Mouse (Mus musculus) heart, embryonic 14.5 days (tissue): ENCODE data around the gene Snip1. TPM values are rescaled to one million over a fixed set of nuclear protein-coding genes. Genes with fewer than 3 reads are reported as not detected.

Experiments
- ATAC-seq: fragments of 200-750 bp; cut with Nextera tagmentation; 2 replicates; pipeline ENCODE4 v1.8.0; 2017; ENCODE audit warnings: low read depth, moderate TSS enrichment; ENCODE audit not compliant: insufficient number of reproducible peaks, insufficient read depth, low FRiP score
- H3K27ac ChIP-seq, 2 experiments: fragments of 200-500 bp in 1 of 2; fragments of 300-500 bp in 1 of 2; sonication (generic) in 1 of 2; replicated peaks in 1 of 2; 2 replicates each; pipeline ENCODE4 v1.5.1; 2012 to 2014; ENCODE audit warnings: low read depth in 2 of 2, low read length in 2 of 2, control low read depth in 1 of 2, mild to moderate bottlenecking in 1 of 2, mixed read lengths in 1 of 2; ENCODE audit not compliant: control insufficient read depth in 1 of 2, insufficient read depth in 1 of 2
- H3K27me3 ChIP-seq: fragments of 300-500 bp; sonication (generic); 2 replicates; pipeline ENCODE4 v1.6.1; 2014; ENCODE audit warnings: mild to moderate bottlenecking, low read length, control low read depth; ENCODE audit not compliant: control insufficient read depth, insufficient read depth
- H3K36me3 ChIP-seq: fragments of 300-500 bp; sonication (generic); 2 replicates; pipeline ENCODE4 v1.6.1; 2014; ENCODE audit warnings: mild to moderate bottlenecking, control low read depth, low read length, mixed read lengths; ENCODE audit not compliant: control insufficient read depth, insufficient read depth
- H3K4me1 ChIP-seq, 2 experiments: fragments of 200-500 bp in 1 of 2; fragments of 300-500 bp in 1 of 2; sonication (generic) in 1 of 2; 2 replicates each; pipeline ENCODE4 v1.6.1; 2012 to 2014; ENCODE audit warnings: low read length in 2 of 2, control low read depth in 1 of 2, mixed read lengths in 1 of 2; ENCODE audit not compliant: control insufficient read depth in 2 of 2, insufficient read depth in 2 of 2
- H3K4me2 ChIP-seq: fragments of 300-500 bp; sonication (generic); 2 replicates; pipeline ENCODE4 v1.6.1; 2014; ENCODE audit warnings: mild to moderate bottlenecking, low read length
- H3K4me3 ChIP-seq, 2 experiments: fragments of 200-500 bp in 1 of 2; fragments of 300-500 bp in 1 of 2; sonication (generic) in 1 of 2; 2 replicates each; pipeline ENCODE4 v1.5.1; 2012 to 2014; ENCODE audit warnings: low read length in 2 of 2, mild to moderate bottlenecking in 2 of 2, control low read depth in 1 of 2, low read depth in 1 of 2, moderate library complexity in 1 of 2; ENCODE audit not compliant: control insufficient read depth in 1 of 2, insufficient read depth in 1 of 2
- H3K9ac ChIP-seq: fragments of 300-500 bp; sonication (generic); 2 replicates; pipeline ENCODE4 v1.6.1; 2014; ENCODE audit warnings: mild to moderate bottlenecking, low read length
- H3K9me3 ChIP-seq: fragments of 300-500 bp; sonication (generic); 2 replicates; pipeline ENCODE4 v1.6.1; 2016; ENCODE audit warnings: low read length, control low read depth; ENCODE audit not compliant: control insufficient read depth
- WGBS: fragments of 180-500 bp; shearing (Covaris S2); extraction: QIAGEN DNeasy Blood & Tissue Kit; methylation state at CpG from one replicate; pipeline ENCODE4 v1.1.7; 2014; 5-methylcytosine and 5-hydroxymethylcytosine counted together
- polyA plus RNA-seq: library from polyadenylated mRNA; unstranded; fragments of >200 nt; fragmentation: Nextera tagmentation; extraction: Ambion mirVana; gene quantifications from 2 replicates; pipeline ENCODE4 v1.2.1, GENCODE M21; 2014

The Snip1 gene
- polyA plus RNA-seq, 1 experiment from 2014 or later: 19.3 TPM

- 91% methylated on average over 2 of the region's 2 CpGs for WGBS
- Histone ChIP-seq H3K36me3 (peaks cover 31% of the 10 kb centered on the region), H3K4me3 (no peak overlapping the region), H3K27me3 (no peaks in the 10 kb centered on the region), H3K27ac (no peak overlapping the region), H3K9ac (no peak overlapping the region), H3K4me2 (no peak overlapping the region), H3K4me1 (no peaks in the 10 kb centered on the region), H3K9me3 (no peaks in the 10 kb centered on the region)
- ATAC-seq: no peak
These were observed 12.2 kb downstream of the Snip1 start for GRCm38 (mm10) chr4:125078698-125079097.

GRCm38 (mm10) chr4:125084403-125085345 lies 18.2 kb downstream of the Snip1 start, which contains the start of gene Meaf6:
Gene Meaf6 (plus strand): TSS chr4:125085134.
- peak within 1 kb of the TSS; percentile 89 for H3K9ac ChIP-seq
- ATAC-seq: peak; percentile 85
- H3K27me3 ChIP-seq: no peaks in the 10 kb centered on the region
- H3K4me3 ChIP-seq: peak within 1 kb of the TSS; percentile 87 to 93
- H3K9me3 ChIP-seq: no peaks in the 10 kb centered on the region
- peak within 1 kb of the TSS; percentile 95 for H3K4me2 ChIP-seq
- H3K27ac ChIP-seq: peak within 1 kb of the TSS; percentile 96
- H3K36me3 ChIP-seq: peaks cover 34% of the 10 kb centered on the region
- H3K4me1 ChIP-seq: peaks cover 4 to 13% of the 10 kb centered on the region in 2 experiments; a peak in 3 of 4 replicates
- 2% methylated on average over 63 of the region's 63 CpGs for WGBS

GRCm38 (mm10) chr4:125085346-125085841 lies 18.9 kb downstream of the Snip1 start:
- Histone ChIP-seq H3K4me1 (peaks cover 4 to 13% of the 10 kb centered on the region in 2 experiments; a peak in 3 of 4 replicates), H3K36me3 (peaks cover 41% of the 10 kb centered on the region), H3K4me3 (peak overlapping the region; percentile 87 to 93), H3K4me2 (peak overlapping the region; percentile 95), H3K9ac (peak overlapping the region; percentile 89), H3K9me3 (no peaks in the 10 kb centered on the region), H3K27ac (peak overlapping the region; percentile 96), H3K27me3 (no peaks in the 10 kb centered on the region)
- under 1% methylated on average over 45 of the region's 45 CpGs for WGBS
- peak; percentile 86 for ATAC-seq

GRCm38 (mm10) chr4:125093031-125093430 lies 26.6 kb downstream of the Snip1 start:
- H3K27ac ChIP-seq: no peak overlapping the region
- peaks cover 56% of the 10 kb centered on the region for H3K36me3 ChIP-seq
- ATAC-seq: no peak
- H3K9ac ChIP-seq: no peak overlapping the region
- WGBS: 87% methylated on average over 5 of the region's 5 CpGs
- H3K9me3 ChIP-seq: no peaks in the 10 kb centered on the region
- H3K4me3 ChIP-seq: no peak overlapping the region
- no peak overlapping the region for H3K4me2 ChIP-seq
- no peaks in the 10 kb centered on the region for H3K4me1 ChIP-seq
- H3K27me3 ChIP-seq: no peaks in the 10 kb centered on the region

- peaks cover 25% of the 10 kb centered on the region for H3K36me3 ChIP-seq
- no peak for ATAC-seq
- H3K9me3 ChIP-seq: no peaks in the 10 kb centered on the region
- 85% methylated on average over 5 of the region's 5 CpGs for WGBS
- no peak overlapping the region for H3K4me3 ChIP-seq
- H3K27me3 ChIP-seq: no peaks in the 10 kb centered on the region
- H3K9ac ChIP-seq: no peak overlapping the region
- H3K27ac ChIP-seq: no peak overlapping the region
- H3K4me1 ChIP-seq: no peaks in the 10 kb centered on the region
- H3K4me2 ChIP-seq: no peak overlapping the region
These were observed 29.6 kb downstream of the Snip1 start for GRCm38 (mm10) chr4:125096066-125096465.

GRCm38 (mm10) chr4:125097412-125097811 lies 30.9 kb downstream of the Snip1 start:
- Histone ChIP-seq H3K27ac (no peak overlapping the region), H3K4me3 (no peak overlapping the region), H3K9ac (no peak overlapping the region), H3K36me3 (peaks cover 17% of the 10 kb centered on the region; the same call in 1 of the 2 replicates), H3K4me2 (no peak overlapping the region), H3K27me3 (no peaks in the 10 kb centered on the region), H3K9me3 (no peaks in the 10 kb centered on the region), H3K4me1 (no peaks in the 10 kb centered on the region)
- 80% methylated on average over 4 of the region's 4 CpGs for WGBS
- no peak for ATAC-seq

GRCm38 (mm10) chr4:125099458-125099857 lies 33.0 kb downstream of the Snip1 start:
- Histone ChIP-seq H3K36me3 (peaks cover 26% of the 10 kb centered on the region), H3K4me2 (no peak overlapping the region), H3K9me3 (no peaks in the 10 kb centered on the region), H3K9ac (no peak overlapping the region), H3K4me1 (no peaks in the 10 kb centered on the region), H3K27me3 (no peaks in the 10 kb centered on the region), H3K4me3 (no peak overlapping the region), H3K27ac (no peak overlapping the region)
- 9% methylated on average over 8 of the region's 8 CpGs for WGBS
- ATAC-seq: no peak
